Mouse (Mus musculus) CH12.LX (cell line): ENCODE results near the gene Itpr1.

Source experiments
- BHLHE40 ChIP-seq: IDR thresholded peaks from 2 replicates; pipeline ENCODE4 v1.6.1; 2011; ENCODE audit warnings: mild to moderate bottlenecking, low read depth, low read length, improper control_type of control experiment
- CTCF ChIP-seq, 2 experiments: IDR thresholded peaks in 1 of 2; conservative IDR thresholded peaks in 1 of 2; 2 replicates each; pipeline ENCODE4 v1.5.1; 2011 to 2012; ENCODE audit warnings: low read depth in 2 of 2, low read length in 2 of 2, improper control_type of control experiment in 1 of 2, inconsistent platforms in 1 of 2, mild to moderate bottlenecking in 1 of 2, moderate library complexity in 1 of 2
- EP300 ChIP-seq: IDR thresholded peaks from 2 replicates; pipeline ENCODE4 v1.6.1; 2011; ENCODE audit warnings: low read length, improper control_type of control experiment
- MEF2A ChIP-seq: IDR thresholded peaks from 2 replicates; pipeline ENCODE4 v1.6.1; 2014; ENCODE audit warnings: low read depth, mild to moderate bottlenecking, inconsistent platforms, low read length, improper control_type of control experiment, borderline replicate concordance
- MXI1 ChIP-seq: IDR thresholded peaks from 2 replicates; pipeline ENCODE4 v1.6.1; 2011; ENCODE audit warnings: mild to moderate bottlenecking, low read depth, low read length, improper control_type of control experiment
- POLR2A ChIP-seq: IDR thresholded peaks from 2 replicates; pipeline ENCODE4 v1.6.1; 2011; ENCODE audit warnings: low read depth, mild to moderate bottlenecking, improper control_type of control experiment, low read length
- POLR2AphosphoS2 ChIP-seq: IDR thresholded peaks from 2 replicates; pipeline ENCODE4 v1.6.1; 2011; ENCODE audit warnings: low read depth, low read length, improper control_type of control experiment
- SMC3 ChIP-seq: IDR thresholded peaks from 2 replicates; pipeline ENCODE4 v1.6.1; 2011; ENCODE audit warnings: low read depth, low read length, improper control_type of control experiment
- USF2 ChIP-seq: conservative IDR thresholded peaks from 2 replicates; pipeline ENCODE4 v1.6.1; 2011; ENCODE audit warnings: low read depth, low read length, improper control_type of control experiment
- ZKSCAN1 ChIP-seq: IDR thresholded peaks from 2 replicates; pipeline ENCODE4 v1.6.1; 2012; ENCODE audit warnings: low read depth, inconsistent platforms, low read length, improper control_type of control experiment, borderline replicate concordance
- ZMIZ1 ChIP-seq: IDR thresholded peaks from 2 replicates; pipeline ENCODE4 v1.6.1; 2012; ENCODE audit warnings: low read depth, mild to moderate bottlenecking, inconsistent platforms, low read length, improper control_type of control experiment
- ZNF384 ChIP-seq: IDR thresholded peaks from 2 replicates; pipeline ENCODE4 v1.6.1; 2012; ENCODE audit warnings: low read depth, low read length, improper control_type of control experiment, inconsistent platforms

GRCm38 (mm10) chr6:108331268-108331667, 118.4 kb downstream of the Itpr1 start:
- TF ChIP-seq EP300, result no peak
- no peak for TF ChIP-seq POLR2A
- TF ChIP-seq CTCF (conservative IDR thresholded peaks at IDR 0.05 in 1 of 2, IDR thresholded peaks at IDR 0.05 in 1 of 2; ENCODE audit: low read depth in 2 of 2, low read length in 2 of 2), result no peak
- TF ChIP-seq ZNF384, result no peak
- no peak for TF ChIP-seq USF2
- no peak for TF ChIP-seq POLR2AphosphoS2
- no peak for TF ChIP-seq ZKSCAN1
- no peak for TF ChIP-seq MXI1
- no peak for TF ChIP-seq BHLHE40
- TF ChIP-seq MEF2A, result no peak
- TF ChIP-seq SMC3, result no peak
- TF ChIP-seq ZMIZ1, result no peak
